Mouse (Mus musculus): ENCODE data around the gene Samt1.
"Not testable (repeated sequence)": the region's sequence is repeated elsewhere in the genome, so short reads cannot be mapped to it uniquely, and the experiment has no call there.

The Samt1 gene

GRCm38 (mm10) chrX:154012540-154012939, at the start of gene Samt1:
Gene Samt1 (minus strand): TSS chrX:154012640.
- not testable (repeated sequence) for DNase-seq

GRCm38 (mm10) chrX:154054939-154055338, 42.5 kb upstream of the Samt1 start, which contains the start of gene Gm10057:
Gene Gm10057 (minus strand): TSS chrX:154055039.
- DNase-seq: not testable (repeated sequence)

GRCm38 (mm10) chrX:154033727-154034126, 21.3 kb upstream of the Samt1 start, which contains the start of gene 4921511M17Rik:
Gene 4921511M17Rik (minus strand): TSS chrX:154033827.
- DNase-seq: not testable (repeated sequence)

GRCm38 (mm10) chrX:153976914-153977313, 35.5 kb downstream of the Samt1 start:
- DNase-seq: not testable (repeated sequence)

GRCm38 (mm10) chrX:153976467-153976866, 36.0 kb downstream of the Samt1 start:
- not testable (repeated sequence) for DNase-seq

GRCm38 (mm10) chrX:153974450-153974849, 38.0 kb downstream of the Samt1 start:
- DNase-seq: no peak

- not testable (repeated sequence) for DNase-seq
Measured at GRCm38 (mm10) chrX:153952866-153953265, 59.6 kb downstream of the Samt1 start.
